Mouse (Mus musculus) ovary, adult 18-20 months (tissue): ENCODE data around the gene Sgo2a.
A peak's percentile ranks its signal among the peaks of the same experiment; 100 is the strongest.
"Not testable (repeated sequence)": the region's sequence is repeated elsewhere in the genome, so short reads cannot be mapped to it uniquely, and the experiment has no call there.

Source experiments
- DNase-seq: peaks from one replicate; pipeline ENCODE4 v3.0.0; 2022; ENCODE audit warnings: low spot score, mixed read lengths

Gene Sgo2a

GRCm38 (mm10) chr1:58031160-58031769 lies 35.5 kb downstream of the Sgo2a start:
- no peak for DNase-seq

DNA sequence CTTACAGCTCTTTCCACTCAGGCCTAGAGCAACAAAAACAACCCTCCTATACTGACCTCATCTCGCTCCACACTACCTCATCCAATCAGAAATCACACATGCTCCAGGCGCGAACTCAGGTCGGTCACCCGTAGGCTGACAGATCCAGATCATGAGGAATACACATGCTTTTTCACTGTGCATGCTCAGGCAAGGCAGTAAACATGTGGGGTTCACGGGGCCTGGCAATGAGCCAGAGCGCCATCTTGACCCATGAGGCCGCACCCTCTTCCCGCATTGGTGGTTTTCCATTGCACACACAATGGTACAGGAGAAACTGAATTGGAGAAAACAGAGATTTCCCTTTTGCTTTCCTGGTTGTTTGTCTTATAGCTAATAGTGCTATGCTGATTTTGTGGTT lies 41.5 kb downstream of the Sgo2a start:
- not testable (repeated sequence) for DNase-seq

- DNase-seq: no peak
Observed at GRCm38 (mm10) chr1:58045076-58045475, 49.3 kb downstream of the Sgo2a start.

DNA sequence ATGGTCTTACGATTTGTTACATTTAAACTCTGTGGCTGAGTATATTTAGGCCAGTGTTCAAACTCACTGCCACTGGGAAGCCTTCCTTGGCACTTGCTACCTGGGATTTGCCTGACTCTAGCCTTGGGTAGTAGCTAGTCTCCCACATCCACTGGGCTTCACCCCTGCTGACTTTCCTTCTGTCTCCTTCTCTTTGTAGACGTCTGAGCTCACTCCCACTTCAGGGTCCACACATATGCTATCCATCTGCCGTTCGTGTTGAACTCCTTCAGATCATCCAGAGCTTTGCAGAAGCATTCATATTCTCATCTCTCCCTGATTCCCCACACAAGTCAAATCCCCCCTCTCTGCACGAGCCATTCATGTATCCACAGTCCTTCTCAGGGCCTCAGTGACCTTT lies 49.8 kb downstream of the Sgo2a start:
- no peak for DNase-seq

DNA sequence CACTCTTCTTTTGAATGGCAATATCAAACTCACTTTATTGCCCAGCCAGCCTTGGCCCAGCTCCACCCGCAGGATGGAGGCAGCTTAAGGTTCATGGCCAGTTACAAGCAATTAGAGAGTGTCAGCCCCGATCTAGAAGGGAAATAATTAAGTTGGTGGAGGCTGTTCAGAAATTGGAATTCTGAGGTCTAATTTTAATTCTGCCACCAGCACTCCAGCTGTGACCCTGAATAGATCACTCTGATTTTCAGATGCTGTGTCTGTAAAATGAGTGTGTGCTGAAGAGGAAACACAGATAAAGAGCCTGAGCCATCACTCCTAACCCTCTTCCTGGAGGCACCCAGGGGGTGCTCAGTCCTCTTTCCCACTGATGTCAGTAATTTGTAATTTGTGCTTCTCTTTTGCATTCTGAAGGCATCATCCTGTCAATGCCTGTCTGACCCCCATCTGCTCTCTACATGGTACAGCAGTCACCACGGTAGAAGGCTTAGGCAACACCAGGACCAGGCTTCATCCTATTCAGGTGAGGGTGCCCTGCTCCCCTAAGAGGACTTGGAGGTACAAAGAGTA lies 51.0 kb downstream of the Sgo2a start:
- no peak for DNase-seq

DNA sequence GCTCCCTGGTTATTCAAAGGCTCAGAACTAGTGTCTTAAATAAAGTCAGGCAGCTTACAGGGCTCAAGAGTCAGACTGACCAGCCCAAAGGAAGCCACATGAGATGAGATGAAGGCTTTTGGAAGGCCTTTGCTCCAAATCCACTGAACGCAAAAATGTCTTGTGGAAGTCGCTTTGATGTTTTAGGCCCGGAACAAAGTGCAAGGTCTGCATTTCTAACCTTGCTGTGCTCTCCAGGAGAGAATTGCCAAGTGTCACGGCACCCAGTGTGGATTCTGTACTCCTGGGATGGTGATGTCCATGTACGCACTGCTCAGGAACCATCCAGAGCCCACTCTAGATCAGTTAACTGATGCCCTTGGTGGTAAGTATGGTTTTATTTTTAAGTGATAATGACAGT lies 53.4 kb downstream of the Sgo2a start:
- no peak for DNase-seq

DNA sequence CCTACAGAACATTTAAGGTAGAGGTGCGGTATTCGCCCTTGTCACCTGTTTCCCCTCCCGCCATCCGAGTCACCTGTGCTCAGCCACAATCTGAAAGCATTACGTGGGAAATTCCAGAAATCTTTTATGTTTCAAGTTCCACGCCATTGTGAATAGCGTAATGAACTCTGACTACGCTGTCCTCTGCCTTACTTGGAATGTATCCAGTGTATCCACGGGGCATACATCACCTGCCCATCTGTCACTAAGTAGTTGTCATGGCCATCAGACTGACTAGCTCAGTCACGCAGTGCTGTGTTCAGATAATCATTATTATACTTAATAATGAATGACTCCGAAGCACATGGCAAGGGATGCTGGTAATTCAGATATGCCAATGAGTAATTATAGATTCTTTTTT lies 59.8 kb downstream of the Sgo2a start:
- no peak for DNase-seq

GRCm38 (mm10) chr1:58056074-58056807 lies 60.5 kb downstream of the Sgo2a start:
- DNase-seq: no peak

GRCm38 (mm10) chr1:58056939-58057338 lies 61.2 kb downstream of the Sgo2a start:
- no peak for DNase-seq

DNA sequence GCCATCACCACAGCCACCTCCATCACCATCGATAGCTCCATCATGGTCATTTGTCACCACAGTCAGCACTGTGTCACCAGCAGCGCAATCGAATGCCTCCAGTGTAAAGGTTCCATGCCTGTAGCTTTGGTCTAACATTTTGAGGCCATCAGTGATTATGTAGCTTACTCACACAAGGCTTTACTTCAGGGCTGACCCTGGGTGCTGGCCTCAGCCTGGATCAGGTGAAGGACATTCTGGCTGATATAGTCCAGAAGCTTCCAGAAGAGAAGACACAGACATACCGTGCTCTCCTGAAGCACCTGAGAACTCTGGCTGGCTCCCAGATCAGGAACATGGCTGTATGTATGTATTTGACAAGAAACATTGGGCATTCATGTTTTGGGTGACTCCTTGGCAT lies 63.1 kb downstream of the Sgo2a start:
- no peak for DNase-seq

DNA sequence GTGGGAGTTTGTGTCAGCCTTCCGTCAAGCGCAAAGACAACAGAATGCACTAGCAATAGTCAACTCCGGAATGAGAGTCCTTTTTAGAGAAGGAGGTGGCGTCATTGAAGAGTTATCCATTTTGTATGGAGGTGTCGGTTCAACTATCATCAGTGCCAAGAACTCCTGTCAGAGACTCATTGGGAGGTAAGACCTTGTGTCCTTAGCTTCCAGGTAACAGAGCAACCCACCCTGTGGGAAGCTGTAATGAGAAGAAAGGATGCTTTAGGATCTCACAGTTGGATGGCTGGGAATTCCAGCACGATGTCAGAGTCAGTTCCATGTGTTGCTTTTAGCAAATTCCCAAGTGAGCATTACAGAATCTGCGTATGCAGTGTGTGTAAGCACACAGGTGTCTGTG lies 66.4 kb downstream of the Sgo2a start:
- DNase-seq: no peak

GRCm38 (mm10) chr1:58065151-58065550 lies 69.4 kb downstream of the Sgo2a start:
- no peak for DNase-seq

DNA sequence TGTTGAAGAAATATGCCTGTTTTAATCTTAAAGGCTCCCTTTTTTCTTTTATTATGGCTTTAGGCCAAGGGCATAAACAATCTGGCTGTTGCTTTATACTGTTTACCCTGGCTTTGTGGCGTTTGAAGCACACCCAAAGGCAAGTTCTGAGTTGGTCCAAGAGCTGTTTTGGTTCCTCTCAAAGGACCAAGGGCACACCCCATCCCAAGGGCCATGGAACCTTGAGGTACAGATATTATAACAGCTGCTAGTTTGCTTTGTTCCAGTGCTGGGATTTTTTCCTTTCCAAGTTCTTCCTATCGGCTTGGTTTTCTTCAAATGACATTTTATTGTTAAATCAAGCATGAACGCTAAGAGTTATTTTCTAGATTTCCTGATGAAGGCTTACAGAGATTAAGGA lies 69.8 kb downstream of the Sgo2a start:
- DNase-seq: peak; percentile 23

GRCm38 (mm10) chr1:58069181-58069580 lies 73.4 kb downstream of the Sgo2a start:
- no peak for DNase-seq

- no peak for DNase-seq
Observed at GRCm38 (mm10) chr1:58070091-58070490, 74.3 kb downstream of the Sgo2a start.

GRCm38 (mm10) chr1:58071006-58071405 lies 75.2 kb downstream of the Sgo2a start:
- DNase-seq: peak; percentile 56

DNA sequence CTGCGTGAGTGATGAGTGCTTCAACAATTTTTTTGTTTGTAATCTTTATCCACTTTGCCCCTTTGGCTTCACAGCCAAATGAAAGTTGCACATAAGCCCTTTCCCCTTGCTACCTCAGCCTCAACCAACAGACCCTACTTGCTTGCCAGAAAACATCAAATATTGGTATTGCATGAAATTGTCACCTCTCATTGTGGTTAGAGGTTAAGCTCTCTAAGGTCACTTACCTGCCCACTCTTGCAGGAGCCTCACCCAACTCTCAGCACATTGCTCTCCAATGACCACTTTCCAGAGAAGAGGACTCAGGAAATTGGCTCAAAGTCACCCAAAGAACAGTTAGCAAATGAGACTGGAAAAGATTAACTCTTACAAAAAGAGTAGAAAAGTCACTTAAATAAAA lies 75.7 kb downstream of the Sgo2a start:
- no peak for DNase-seq

DNA sequence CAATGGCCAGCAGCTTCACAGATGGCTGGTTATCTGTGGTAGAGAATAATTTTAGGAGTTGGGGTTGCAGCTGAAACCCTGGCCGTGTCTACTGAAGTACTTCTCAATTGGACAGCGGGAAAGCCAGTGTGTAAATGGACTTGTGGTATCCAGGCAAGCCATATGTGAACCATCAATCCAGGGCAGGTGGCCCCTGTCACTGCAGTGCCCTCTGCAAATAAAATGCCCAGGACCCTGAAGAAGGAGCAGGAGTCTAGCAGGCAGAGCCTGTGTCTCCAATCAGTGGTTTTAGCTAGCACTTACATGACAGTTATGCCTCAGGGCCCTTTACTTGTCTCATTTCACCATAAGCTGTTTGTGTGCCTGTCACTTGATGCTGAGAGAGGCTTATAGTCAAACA lies 76.6 kb downstream of the Sgo2a start:
- DNase-seq: no peak

- no peak for DNase-seq
Observed at GRCm38 (mm10) chr1:58072991-58073730, 77.4 kb downstream of the Sgo2a start.

GRCm38 (mm10) chr1:58074266-58074665 lies 78.5 kb downstream of the Sgo2a start:
- no peak for DNase-seq
